15 mouse cellular contexts compared by ENCODE assay signal in the genomic region with DNA sequence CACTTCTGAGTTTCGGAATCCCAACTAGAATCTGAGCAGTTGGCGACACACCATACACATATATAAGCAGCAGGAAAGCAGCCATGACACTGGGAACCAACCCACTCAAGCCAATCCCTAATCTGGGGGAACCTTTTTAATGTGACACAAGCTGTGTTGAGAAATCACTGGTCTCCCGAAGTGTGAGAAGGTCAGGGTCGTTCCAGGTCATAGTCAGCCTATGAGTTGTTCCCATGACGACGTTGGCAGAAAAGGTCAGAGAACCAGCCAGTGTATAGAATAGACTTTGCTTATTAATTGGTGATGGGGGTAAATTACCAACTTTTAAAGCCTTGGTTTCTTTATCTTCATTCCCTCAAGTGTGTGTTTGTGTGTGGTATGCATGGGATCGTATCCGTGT.
"Had no signal": no experiment of that assay in that cellular context is flagged by ENCODE, and none has a peak within 500 bp of the region (broad histone marks: within the 10 kb centered on the region; RNA-seq: fewer than 3 reads in every experiment).

No protein-coding gene starts in this region.

- H3K4me3 ChIP-seq: kidney, embryonic 15.5 days; limb, embryonic 15.5 days; liver, embryonic 15.5 days; midbrain, embryonic 10.5 days; neural tube, embryonic 12.5 days had no signal

- H3K9ac ChIP-seq: kidney, embryonic 15.5 days; limb, embryonic 15.5 days; liver, embryonic 15.5 days; lung, embryonic 14.5 days; neural tube, embryonic 12.5 days had no signal

- H3K27me3 ChIP-seq: limb, embryonic 15.5 days; liver, embryonic 15.5 days; neural tube, embryonic 12.5 days had no signal

- H3K4me1 ChIP-seq: neural tube, embryonic 12.5 days had no signal

- H3K36me3 ChIP-seq: kidney, embryonic 15.5 days; limb, embryonic 15.5 days; liver, embryonic 15.5 days; midbrain, embryonic 10.5 days; neural tube, embryonic 12.5 days had no signal

- H3K27ac ChIP-seq: kidney, embryonic 15.5 days; limb, embryonic 15.5 days; liver, embryonic 15.5 days; midbrain, embryonic 10.5 days; neural tube, embryonic 12.5 days had no signal

- DNase-seq: kidney, adult 2 months; kidney, postnatal 14 days; left cerebral cortex, postnatal 4 days; lung, embryonic 14.5 days; lung, postnatal 10 days; lung, postnatal 4 days; midbrain, embryonic 14.5 days; spleen, adult 18-20 months; thymus, adult 18-20 months; thymus, postnatal 14 days had no signal
